Comparison of ENCODE assay signal across 16 mouse cellular contexts in the genomic region with DNA sequence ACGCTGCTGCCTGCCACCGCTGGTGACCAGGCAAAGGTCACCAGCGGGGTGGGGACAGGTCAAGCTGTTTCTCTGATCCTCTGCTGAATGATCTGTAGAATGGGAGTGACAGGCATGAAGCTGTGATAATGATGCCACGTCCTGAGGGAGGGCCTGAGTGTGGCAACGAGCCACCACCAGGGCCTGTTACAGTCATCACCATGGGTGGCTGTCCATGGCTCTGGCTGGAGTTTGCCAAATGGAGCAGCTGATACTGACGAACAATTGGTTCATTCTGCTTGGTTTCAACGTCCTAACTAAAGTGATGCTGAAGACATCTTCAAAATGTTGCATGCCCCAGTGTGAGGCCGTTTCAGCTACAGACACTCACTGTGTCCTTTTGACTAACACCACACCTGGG. TPM values are rescaled to one million over a fixed set of nuclear protein-coding genes. Genes with fewer than 3 reads are reported as not detected.
"Had no signal": no experiment of that assay in that cellular context is flagged by ENCODE, and none has a peak within 500 bp of the region (broad histone marks: within the 10 kb centered on the region; RNA-seq: fewer than 3 reads in every experiment).

No protein-coding gene starts in this region.

- DNase-seq: lung, postnatal 14 days; lung, postnatal 36 days; right cerebral cortex, postnatal 14 days; thymus, adult 2 months; thymus, postnatal 25 days; thymus, postnatal 4 days had no signal

- H3K4me3 ChIP-seq: lung, embryonic 15.5 days; midbrain, embryonic 13.5 days; midbrain, embryonic 15.5 days; neural tube, embryonic 12.5 days; stomach, embryonic 15.5 days had no signal

- H3K36me3 ChIP-seq: lung, embryonic 15.5 days; midbrain, embryonic 13.5 days; midbrain, embryonic 15.5 days; neural tube, embryonic 12.5 days; stomach, embryonic 15.5 days had no signal

- H3K9me3 ChIP-seq: lung, embryonic 15.5 days; midbrain, embryonic 13.5 days; midbrain, embryonic 15.5 days; neural tube, embryonic 12.5 days; stomach, embryonic 15.5 days had no signal

- H3K4me1 ChIP-seq: lung, embryonic 15.5 days; midbrain, embryonic 13.5 days; midbrain, embryonic 15.5 days; neural tube, embryonic 12.5 days; stomach, embryonic 15.5 days had no signal

- H3K27me3 ChIP-seq: midbrain, embryonic 15.5 days; neural tube, embryonic 12.5 days; stomach, embryonic 15.5 days had no signal

- H3K27ac ChIP-seq: lung, embryonic 15.5 days; macrophage; midbrain, embryonic 13.5 days; midbrain, embryonic 15.5 days; neural tube, embryonic 12.5 days; stomach, embryonic 15.5 days; stomach, postnatal 0 days had no signal

RNA-seq across cellular contexts. Expression of a gene that starts 8.2 kb away (rescaled TPM):
- total RNA-seq: megakaryocyte progenitor cell, adult 5-6 weeks; monocyte, adult 5-6 weeks; neutrophil, adult 5-6 weeks had no signal

RNA-seq across cellular contexts. Expression of a gene that starts 18.8 kb away (rescaled TPM):
- total RNA-seq: monocyte, adult 5-6 weeks; neutrophil, adult 5-6 weeks had no signal

RNA-seq across cellular contexts. Expression of a gene that starts 48.3 kb away (rescaled TPM):
- total RNA-seq: megakaryocyte progenitor cell, adult 5-6 weeks; monocyte, adult 5-6 weeks; neutrophil, adult 5-6 weeks had no signal
- polyA plus RNA-seq: macrophage had no signal
